Comparison of ENCODE assay signal across 17 mouse cellular contexts in genomic region chr11:68070086-68070485, GRCm38 (mm10).
"Had no signal": no experiment of that assay in that cellular context is flagged by ENCODE, and none has a peak within 500 bp of the region (broad histone marks: within the 10 kb centered on the region; RNA-seq: fewer than 3 reads in every experiment).

No protein-coding gene starts in this region.

- H3K4me2 ChIP-seq: neural tube, embryonic 12.5 days; neural tube, embryonic 13.5 days; neural tube, embryonic 15.5 days; stomach, embryonic 15.5 days had no signal

- H3K9ac ChIP-seq: neural tube, embryonic 12.5 days; neural tube, embryonic 13.5 days; neural tube, embryonic 15.5 days; stomach, embryonic 15.5 days had no signal

- H3K4me1 ChIP-seq: neural tube, embryonic 12.5 days had no signal

- H3K4me3 ChIP-seq: neural tube, embryonic 12.5 days; neural tube, embryonic 13.5 days; neural tube, embryonic 15.5 days; stomach, embryonic 15.5 days had no signal

- H3K27ac ChIP-seq: neural tube, embryonic 12.5 days; neural tube, embryonic 13.5 days; neural tube, embryonic 15.5 days; stomach, embryonic 15.5 days; stomach, postnatal 0 days had no signal

- H3K9me3 ChIP-seq: neural tube, embryonic 12.5 days; neural tube, embryonic 13.5 days; neural tube, embryonic 15.5 days; stomach, embryonic 15.5 days had no signal

- DNase-seq: retina, postnatal 1 day; right cerebral cortex, adult 18-20 months; right cerebral cortex, postnatal 14 days; right cerebral cortex, postnatal 25 days; right cerebral cortex, postnatal 4 days; spleen, adult 18-20 months; thymus, adult 18-20 months; thymus, adult 2 months; thymus, postnatal 14 days; thymus, postnatal 25 days; thymus, postnatal 36 days; thymus, postnatal 4 days had no signal

- H3K36me3 ChIP-seq: neural tube, embryonic 12.5 days; neural tube, embryonic 13.5 days; neural tube, embryonic 15.5 days; stomach, embryonic 15.5 days had no signal

- H3K27me3 ChIP-seq: neural tube, embryonic 12.5 days; neural tube, embryonic 13.5 days; neural tube, embryonic 15.5 days; stomach, embryonic 15.5 days had no signal
